Mouse (Mus musculus) heart, adult 10 weeks (tissue): Measurements from ENCODE around the gene Gm3149. TPM values are rescaled to one million over a fixed set of nuclear protein-coding genes. Genes with fewer than 3 reads are reported as not detected.

Experiments
- polyA plus RNA-seq: library from polyadenylated mRNA; stranded (reverse); fragments of 350-450 nt; fragmentation: Illumina TruSeq; extraction: RNeasy Lipid Tissue Mini Kit (QIAGEN cat#74804); gene quantifications from one replicate; pipeline ENCODE4 v1.2.3, GENCODE M21; 2014; ENCODE audit warnings: low read depth, low replicate concordance

The Gm3149 gene
- not detected for polyA plus RNA-seq

GRCm38 (mm10) chr14:4316983-4317382, at the start of gene Gm3149:
TSS of gene Gm3149 (plus strand) at chr14:4317283.

GRCm38 (mm10) chr14:4334476-4335080, 17.5 kb downstream of the Gm3149 start, which contains the start of gene 2610042L04Rik:
TSS of gene 2610042L04Rik (plus strand) at chr14:4334763.

Other genes with a start within 250 kb of the Gm3149 start
- gene Gm3115, start 233.2 kb upstream of the Gm3149 start, polyA plus RNA-seq = not detected
- gene Gm8108, start 206.8 kb upstream of the Gm3149 start, polyA plus RNA-seq = not detected
- gene Gm3127, start 152.3 kb upstream of the Gm3149 start, polyA plus RNA-seq = not detected
- gene Gm2974, start 134.7 kb upstream of the Gm3149 start, polyA plus RNA-seq = not detected
- gene Gm3138, start 67.7 kb upstream of the Gm3149 start, polyA plus RNA-seq = not detected
- gene 2610042L04Rik, start 17.5 kb downstream of the Gm3149 start, polyA plus RNA-seq = not detected
- gene Gm3159, start 80.2 kb downstream of the Gm3149 start, polyA plus RNA-seq = not detected
- gene Gm3164, start 98.2 kb downstream of the Gm3149 start, polyA plus RNA-seq = not detected
- gene Gm3173, start 113.7 kb downstream of the Gm3149 start, polyA plus RNA-seq = not detected
- gene Gm3182, start 164.5 kb downstream of the Gm3149 start, polyA plus RNA-seq = not detected
- gene Gm3047, start 238.1 kb downstream of the Gm3149 start, polyA plus RNA-seq = not detected